In the genomic region with DNA sequence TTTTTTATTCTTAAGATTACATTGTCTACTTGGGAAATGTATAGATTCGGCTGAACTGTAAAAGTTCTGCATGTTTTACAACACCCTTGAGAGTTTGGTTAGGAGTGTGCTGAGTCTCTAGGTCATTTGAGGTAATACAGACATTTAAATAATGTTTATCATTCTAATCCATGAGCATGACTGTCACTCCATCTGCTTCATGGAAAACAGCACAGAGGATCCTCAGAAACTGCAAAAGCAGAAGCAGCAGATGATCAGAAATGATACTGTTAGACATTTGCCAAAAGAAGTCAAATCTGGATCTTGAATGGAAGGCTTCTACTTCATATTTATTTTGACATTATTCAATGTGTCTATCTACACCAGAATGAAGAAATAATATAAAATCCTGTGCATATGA, we compare ENCODE assay signal across 29 mouse cellular contexts.
DNase-seq lines count a peak whose midpoint lies in the region; ATAC-seq and TF ChIP-seq lines count a peak whose summit lies in the region.
"Had no signal": no experiment of that assay in that cellular context is flagged by ENCODE, and none has a peak within 500 bp of the region (broad histone marks: within the 10 kb centered on the region; RNA-seq: fewer than 3 reads in every experiment).

No protein-coding gene starts in this region.

- ATAC-seq in forebrain, embryonic 13.5 days: peak; percentile 57; the same call in 1 of the 2 replicates
- ATAC-seq in forebrain, embryonic 12.5 days (ENCODE audit: low FRiP score): no peak
- ATAC-seq in forebrain, postnatal 0 days: peak; percentile 82
- no peak for ATAC-seq in forebrain, embryonic 11.5 days (replicated peaks; ENCODE audit: low FRiP score)
- ATAC-seq: activated CD4-positive, CD25-positive, alpha-beta regulatory T cell, adult 4 months; hindbrain, postnatal 0 days; inflammation-experienced regulatory T-cells, adult 6 months; intestine, embryonic 16.5 days had no signal

- no peak overlapping the region for H3K4me2 ChIP-seq in forebrain, embryonic 13.5 days
- no peak overlapping the region for H3K4me2 ChIP-seq in forebrain, embryonic 12.5 days
- no peak overlapping the region for H3K4me2 ChIP-seq in forebrain, postnatal 0 days (ENCODE audit: low read depth)
- H3K4me2 ChIP-seq in forebrain, embryonic 11.5 days (ENCODE audit: low read depth, low read length, severe bottlenecking): no peak overlapping the region
- H3K4me2 ChIP-seq: embryonic facial prominence, embryonic 13.5 days; heart, embryonic 13.5 days; hindbrain, embryonic 14.5 days had no signal

- H3K4me3 ChIP-seq in forebrain, embryonic 13.5 days: no peak overlapping the region
- H3K4me3 ChIP-seq in forebrain, embryonic 12.5 days (replicated peaks): no peak overlapping the region
- no peak overlapping the region for H3K4me3 ChIP-seq in forebrain, postnatal 0 days (ENCODE audit: low read depth, low read length)
- no peak overlapping the region for H3K4me3 ChIP-seq in forebrain, embryonic 11.5 days (ENCODE audit: low read depth, low read length)
- H3K4me3 ChIP-seq: embryonic facial prominence, embryonic 10.5 days; embryonic facial prominence, embryonic 13.5 days; erythroblast, embryonic 14.5 days; heart, adult 2 months; heart, embryonic 10.5 days; heart, embryonic 13.5 days had no signal

- no peaks in the 10 kb centered on the region for H3K36me3 ChIP-seq in forebrain, embryonic 13.5 days (ENCODE audit: poor library complexity, severe bottlenecking)
- H3K36me3 ChIP-seq in forebrain, embryonic 12.5 days (replicated peaks): no peaks in the 10 kb centered on the region
- no peaks in the 10 kb centered on the region for H3K36me3 ChIP-seq in forebrain, postnatal 0 days (ENCODE audit: insufficient read depth)
- H3K36me3 ChIP-seq in forebrain, embryonic 11.5 days (ENCODE audit: control insufficient read depth, insufficient read depth, low read length): no peaks in the 10 kb centered on the region
- H3K36me3 ChIP-seq: embryonic facial prominence, embryonic 10.5 days; embryonic facial prominence, embryonic 13.5 days; heart, embryonic 10.5 days; heart, embryonic 13.5 days had no signal

- 100% methylated on average over 1 of the region's 1 CpGs for WGBS in forebrain, embryonic 13.5 days
- 86% methylated on average over 1 of the region's 1 CpGs for WGBS in forebrain, embryonic 12.5 days
- 67% methylated on average over 1 of the region's 1 CpGs for WGBS in forebrain, postnatal 0 days
- WGBS in forebrain, embryonic 11.5 days: 87% methylated on average over 1 of the region's 1 CpGs

- no peak overlapping the region for H3K27ac ChIP-seq in forebrain, embryonic 13.5 days
- H3K27ac ChIP-seq in forebrain, embryonic 12.5 days: no peak overlapping the region
- H3K27ac ChIP-seq in forebrain, postnatal 0 days (ENCODE audit: low read depth, low read length): no peak overlapping the region
- H3K27ac ChIP-seq in forebrain, embryonic 11.5 days (ENCODE audit: low read depth, low read length): no peak overlapping the region
- H3K27ac ChIP-seq: embryonic facial prominence, embryonic 10.5 days; embryonic facial prominence, embryonic 13.5 days; heart, adult 2 months; heart, embryonic 10.5 days; heart, embryonic 13.5 days; hindbrain, embryonic 14.5 days; hindbrain, postnatal 0 days had no signal

- H3K9me3 ChIP-seq in forebrain, embryonic 13.5 days (replicated peaks): no peaks in the 10 kb centered on the region
- H3K9me3 ChIP-seq in forebrain, embryonic 12.5 days: no peaks in the 10 kb centered on the region
- no peaks in the 10 kb centered on the region for H3K9me3 ChIP-seq in forebrain, postnatal 0 days (ENCODE audit: low read length)
- H3K9me3 ChIP-seq in forebrain, embryonic 11.5 days (ENCODE audit: control insufficient read depth, low read length): no peaks in the 10 kb centered on the region
- H3K9me3 ChIP-seq: embryonic facial prominence, embryonic 10.5 days; embryonic facial prominence, embryonic 13.5 days; heart, embryonic 10.5 days; heart, embryonic 13.5 days had no signal

- H3K9ac ChIP-seq in forebrain, embryonic 13.5 days: no peak overlapping the region
- H3K9ac ChIP-seq in forebrain, embryonic 12.5 days: no peak overlapping the region
- H3K9ac ChIP-seq in forebrain, postnatal 0 days: no peak overlapping the region
- H3K9ac ChIP-seq in forebrain, embryonic 11.5 days (ENCODE audit: low read length): no peak overlapping the region
- H3K9ac ChIP-seq: embryonic facial prominence, embryonic 13.5 days; heart, embryonic 13.5 days; hindbrain, embryonic 14.5 days had no signal

- H3K4me1 ChIP-seq in forebrain, embryonic 13.5 days: no peaks in the 10 kb centered on the region
- no peaks in the 10 kb centered on the region for H3K4me1 ChIP-seq in forebrain, embryonic 12.5 days
- no peaks in the 10 kb centered on the region for H3K4me1 ChIP-seq in forebrain, postnatal 0 days (ENCODE audit: insufficient read depth)
- H3K4me1 ChIP-seq in forebrain, embryonic 11.5 days (replicated peaks; ENCODE audit: control insufficient read depth, insufficient read depth, low read length): no peaks in the 10 kb centered on the region
- H3K4me1 ChIP-seq: embryonic facial prominence, embryonic 10.5 days; embryonic facial prominence, embryonic 13.5 days; heart, embryonic 10.5 days; heart, embryonic 13.5 days had no signal

- TF ChIP-seq CTCF in forebrain, postnatal 0 days (IDR thresholded peaks at IDR 0.05; ENCODE audit: low read depth): no peak

- no peaks in the 10 kb centered on the region for H3K27me3 ChIP-seq in forebrain, embryonic 13.5 days
- H3K27me3 ChIP-seq in forebrain, embryonic 12.5 days: no peaks in the 10 kb centered on the region
- no peaks in the 10 kb centered on the region for H3K27me3 ChIP-seq in forebrain, postnatal 0 days (ENCODE audit: insufficient read depth, low read length)
- H3K27me3 ChIP-seq in forebrain, embryonic 11.5 days (ENCODE audit: control insufficient read depth, insufficient read depth, low read length): no peaks in the 10 kb centered on the region
- H3K27me3 ChIP-seq: embryonic facial prominence, embryonic 13.5 days; heart, embryonic 13.5 days had no signal

- DNase-seq in forebrain, postnatal 0 days: peak; percentile 42
- DNase-seq in forebrain, embryonic 11.5 days (ENCODE audit: low spot score): no peak
- DNase-seq in layer of hippocampus, adult 18-20 months (ENCODE audit: low spot score in 2 of 2): peak; percentile 14 to 59
- DNase-seq in layer of hippocampus, adult 9-10 months (ENCODE audit: low spot score): no peak
- DNase-seq in layer of hippocampus, adult 9-11 months: peak; percentile 19
- no peak for DNase-seq in embryo, embryonic 9.5 days (ENCODE audit: extremely low spot score)
- DNase-seq: adrenal gland, adult 8-10 months; adrenal gland, postnatal 25 days; cerebellum, adult 11 months; cerebellum, adult 2 months; cerebellum, adult 9-11 months; cerebellum, postnatal 25 days; gastrocnemius, postnatal 10 days; gastrocnemius, postnatal 36 days; heart, adult 2 months; heart, postnatal 14 days; heart, postnatal 4 days had no signal

Comparison
In these comparisons a context has a peak if more than half of its experiments do, and no peak if none do; other contexts are left out.
1. ATAC-seq: peak in forebrain, embryonic 13.5 days (single experiment) and forebrain, postnatal 0 days (single experiment); none in forebrain, embryonic 12.5 days (single experiment) and forebrain, embryonic 11.5 days (single experiment).
2. DNase-seq: peak in forebrain, postnatal 0 days (single experiment), layer of hippocampus, adult 18-20 months (2 of 2) and layer of hippocampus, adult 9-11 months (single experiment); none in forebrain, embryonic 11.5 days (single experiment), layer of hippocampus, adult 9-10 months (single experiment) and embryo, embryonic 9.5 days (single experiment).